Mouse (Mus musculus) cerebellum, adult 8-10 months (tissue): ENCODE data around the gene Mef2a.

ENCODE experiments used
- DNase-seq: peaks from one replicate; pipeline ENCODE4 v3.0.0; 2022

The Mef2a gene

GRCm38 (mm10) chr7:67243121-67243893, 129.4 kb downstream of the Mef2a start:
- no peak for DNase-seq

GRCm38 (mm10) chr7:67241969-67242368, 130.7 kb downstream of the Mef2a start:
- DNase-seq: no peak

- DNase-seq: no peak
Observed at GRCm38 (mm10) chr7:67237752-67238151, 134.9 kb downstream of the Mef2a start.

GRCm38 (mm10) chr7:67236351-67236750, 136.3 kb downstream of the Mef2a start:
- DNase-seq: no peak

DNA sequence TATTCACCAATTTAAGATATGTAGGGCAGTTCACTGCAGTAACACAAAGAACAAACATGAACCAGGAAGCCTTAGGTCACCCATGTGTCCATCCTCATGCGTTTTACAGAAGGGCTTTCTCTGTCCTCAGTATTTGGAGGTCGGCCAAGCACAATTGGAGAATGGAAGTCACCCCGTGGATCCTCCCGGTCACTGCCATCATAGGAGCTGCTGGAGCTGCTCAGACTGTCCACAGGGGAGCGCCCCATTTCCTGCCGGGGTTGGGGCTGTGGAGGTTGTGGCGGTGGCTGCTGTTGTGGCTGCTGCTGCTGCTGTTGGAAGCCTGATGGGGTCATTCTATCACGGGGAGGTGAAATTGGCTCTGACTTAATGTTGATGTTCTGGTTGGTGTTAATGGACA, 137.9 kb downstream of the Mef2a start:
- DNase-seq: no peak

DNA sequence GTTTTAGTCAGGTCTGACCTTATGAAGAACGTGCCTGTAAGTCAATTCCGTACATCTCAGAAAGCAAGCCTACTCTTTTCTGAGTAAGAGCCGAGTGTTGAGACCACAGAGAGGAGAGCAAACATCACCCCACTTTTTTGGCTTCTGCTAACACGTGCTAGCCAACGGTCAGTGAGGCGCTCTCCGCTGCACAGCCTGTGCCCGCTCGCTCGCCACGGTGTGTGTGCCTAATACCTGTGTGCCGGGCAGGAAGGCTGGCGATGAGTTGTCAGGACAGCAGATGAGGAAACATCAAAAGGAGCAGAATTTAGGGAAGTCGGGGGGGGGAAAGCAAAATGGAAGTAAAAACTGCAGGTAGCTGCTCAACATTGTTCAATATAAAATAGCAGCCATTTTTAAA, 140.2 kb downstream of the Mef2a start:
- no peak for DNase-seq

DNA sequence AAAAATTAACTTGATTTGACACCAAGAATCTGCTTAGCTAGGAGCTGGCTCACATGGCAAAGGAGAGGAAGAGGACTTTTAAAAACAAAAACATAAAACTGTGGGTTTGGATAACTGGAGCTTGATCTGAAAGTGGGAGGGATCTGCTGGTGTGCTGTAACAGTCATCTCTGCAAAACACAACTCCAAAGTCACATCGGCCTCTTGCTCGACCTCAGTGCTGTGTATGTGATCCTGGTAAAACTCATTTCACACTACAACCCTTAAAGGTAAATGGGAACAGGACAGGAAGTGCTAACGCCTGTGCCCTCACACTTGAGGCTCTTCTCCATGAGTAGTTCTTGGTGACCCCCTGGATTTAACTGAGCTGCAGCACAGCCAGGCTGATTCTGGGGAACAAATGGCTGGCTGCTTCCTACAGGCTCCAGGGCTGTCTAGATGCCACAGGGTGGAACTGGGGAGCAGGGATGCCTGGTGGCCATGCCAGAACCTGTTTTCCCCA, 142.0 kb downstream of the Mef2a start:
- DNase-seq: no peak

DNA sequence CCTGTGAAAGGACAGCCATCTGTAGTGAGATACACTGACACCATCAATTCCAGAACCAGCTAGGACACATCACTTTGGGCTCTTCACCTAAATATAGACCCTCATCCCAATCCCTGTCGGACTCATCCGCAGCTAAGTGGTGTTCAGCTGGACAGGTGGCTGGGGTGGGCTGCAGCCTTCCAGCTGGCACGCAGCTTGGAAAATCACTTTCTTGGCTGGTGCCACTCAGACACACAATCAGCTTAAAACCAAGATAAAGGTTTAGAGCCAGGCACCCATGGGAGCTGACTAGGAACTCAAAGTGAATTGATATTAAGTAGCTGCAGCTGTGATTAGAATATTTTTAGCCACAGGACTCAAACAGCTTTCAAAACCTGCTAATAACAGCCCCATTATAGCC, 142.4 kb downstream of the Mef2a start:
- DNase-seq: no peak

DNA sequence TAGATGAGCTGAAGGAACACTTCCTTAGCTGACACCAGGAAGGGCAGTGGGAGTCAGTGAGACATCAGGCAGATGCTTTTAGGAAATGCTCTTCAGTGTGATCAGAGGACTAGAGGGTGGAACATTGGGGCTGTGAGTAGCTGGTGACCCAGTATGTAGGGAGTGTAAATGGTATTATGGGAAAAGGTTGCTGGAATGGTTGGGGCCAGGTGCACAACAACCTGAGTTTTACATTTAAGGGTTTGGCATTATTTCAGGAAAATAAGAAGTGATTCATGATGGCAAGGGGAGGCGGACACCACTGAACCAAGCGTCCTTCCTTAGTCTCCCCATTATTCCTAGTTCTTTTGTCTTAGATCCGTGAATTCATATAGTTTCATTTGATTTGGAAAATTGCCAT, 143.0 kb downstream of the Mef2a start:
- DNase-seq: no peak

DNA sequence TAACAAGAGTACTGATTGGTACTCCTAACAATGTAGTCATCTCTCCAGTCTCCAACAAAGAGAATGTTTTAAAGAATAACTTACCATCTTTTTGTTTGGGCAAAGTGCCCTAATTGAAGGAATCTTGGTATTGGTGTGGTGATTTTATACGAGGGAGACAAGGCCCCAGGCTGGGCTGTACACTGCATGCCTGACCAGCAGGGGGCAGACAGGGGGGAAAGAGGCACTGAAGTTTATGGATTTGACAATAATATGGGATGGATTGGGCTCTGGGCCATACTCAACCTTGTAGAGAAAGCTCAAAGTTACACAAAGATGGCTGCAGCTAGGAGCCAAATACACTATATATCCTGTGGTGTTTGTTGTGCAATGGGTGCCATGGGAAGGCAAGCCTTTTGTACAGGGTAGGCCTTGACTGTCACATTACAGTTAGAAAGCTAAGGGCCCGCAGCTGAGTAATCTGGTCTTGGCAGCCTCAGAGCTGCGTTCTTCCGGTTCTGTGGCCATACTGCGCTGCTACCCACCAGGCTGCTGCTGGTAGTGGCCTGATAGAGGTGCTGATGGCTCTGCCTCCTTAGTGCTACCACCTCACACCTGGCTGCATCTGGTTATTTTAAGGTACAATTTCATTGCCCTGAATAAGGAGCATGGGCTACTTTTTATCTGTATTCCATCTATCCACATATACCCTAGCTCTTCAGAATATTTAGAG, 143.6 kb downstream of the Mef2a start:
- DNase-seq: no peak

- peak; percentile 79 for DNase-seq
Observed at GRCm38 (mm10) chr7:67228390-67228789, 144.3 kb downstream of the Mef2a start.

DNA sequence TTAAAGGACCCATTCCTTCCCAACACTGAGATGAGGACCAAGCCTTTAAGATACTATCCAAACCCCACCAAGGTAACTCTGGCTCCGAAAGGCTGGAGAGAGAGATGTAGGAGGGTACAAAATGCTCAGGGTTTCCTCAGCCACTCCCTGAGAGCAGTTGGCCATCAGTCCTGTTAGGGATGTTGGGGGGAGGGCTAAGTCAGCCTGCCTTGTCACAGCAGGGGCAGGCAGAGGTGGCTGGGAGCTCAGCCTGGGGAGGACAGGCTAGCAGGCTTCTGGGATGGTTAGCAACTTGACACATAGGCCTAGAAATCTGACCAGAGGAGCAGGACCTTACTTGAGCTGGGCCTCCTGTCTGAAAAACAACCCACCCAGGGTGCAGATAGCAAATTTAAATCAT, 145.1 kb downstream of the Mef2a start:
- DNase-seq: no peak

DNA sequence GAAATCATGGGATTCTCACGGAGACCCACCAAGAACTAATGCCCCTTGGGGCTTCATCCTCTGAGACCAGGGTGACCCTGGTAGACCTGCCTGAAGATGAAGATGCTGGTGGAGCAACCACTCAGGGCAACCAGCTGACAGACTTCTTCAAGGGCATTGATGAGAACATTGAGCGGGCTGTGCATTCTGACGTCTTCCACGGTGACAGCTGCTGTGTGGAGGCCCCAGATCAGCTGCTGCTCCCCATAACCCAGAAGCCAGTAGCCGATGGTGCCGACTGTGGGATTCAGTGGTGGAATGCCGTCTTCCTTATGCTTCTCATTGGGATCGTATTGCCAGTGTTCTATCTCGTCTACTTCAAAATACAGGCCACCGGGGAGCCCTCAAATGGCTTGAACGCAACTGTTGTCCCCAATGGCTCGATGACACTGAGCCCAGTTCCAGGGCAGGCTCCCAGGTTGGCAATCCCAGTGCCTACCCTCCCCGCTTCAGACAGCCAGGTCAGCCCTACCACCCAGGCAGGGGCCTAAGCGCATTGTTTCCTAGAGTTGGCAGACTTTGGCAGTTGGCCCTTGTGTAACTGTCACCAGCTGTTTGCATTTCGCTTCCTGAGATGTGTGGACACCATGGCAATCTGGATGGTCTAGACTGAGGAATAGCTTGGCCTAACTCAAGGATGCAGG, 146.6 kb downstream of the Mef2a start:
- DNase-seq: no peak

DNA sequence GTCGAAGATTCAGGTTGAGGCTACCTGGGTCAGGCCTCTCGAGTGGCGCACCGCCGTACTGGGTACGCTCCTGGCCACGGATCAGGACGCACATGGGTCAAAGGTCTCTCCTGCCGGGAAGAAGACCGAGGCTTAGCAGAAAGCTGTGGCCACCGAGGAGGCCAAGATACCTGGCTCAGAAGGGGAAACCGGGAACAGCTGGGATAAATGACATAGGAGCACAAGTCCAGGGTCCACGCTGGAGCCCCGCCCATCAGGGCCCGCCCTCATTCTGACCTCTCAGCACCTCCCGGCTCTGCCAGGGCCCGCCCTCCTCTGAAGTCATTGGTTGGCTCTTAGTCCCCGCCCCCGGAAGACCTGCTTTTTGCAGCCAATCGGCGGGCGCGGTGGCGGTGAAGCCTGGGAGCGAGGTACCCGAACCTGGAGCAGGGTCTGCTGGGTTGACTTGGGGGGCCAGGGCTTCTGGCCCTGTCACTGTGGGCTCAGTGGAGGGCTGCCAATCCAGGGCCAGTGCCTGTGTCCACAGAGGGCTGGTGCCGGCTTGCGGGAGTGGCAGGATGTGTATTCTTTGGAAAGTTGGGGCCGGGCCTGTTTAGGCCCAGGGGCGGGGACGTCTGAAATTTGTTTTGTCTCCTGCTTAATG, 150.3 kb downstream of the Mef2a start, which contains the start of gene Lysmd4:
TSS of gene Lysmd4 (plus strand) at position 325 of the 643 bp plus-strand sequence.
- peak; percentile 96 for DNase-seq

DNA sequence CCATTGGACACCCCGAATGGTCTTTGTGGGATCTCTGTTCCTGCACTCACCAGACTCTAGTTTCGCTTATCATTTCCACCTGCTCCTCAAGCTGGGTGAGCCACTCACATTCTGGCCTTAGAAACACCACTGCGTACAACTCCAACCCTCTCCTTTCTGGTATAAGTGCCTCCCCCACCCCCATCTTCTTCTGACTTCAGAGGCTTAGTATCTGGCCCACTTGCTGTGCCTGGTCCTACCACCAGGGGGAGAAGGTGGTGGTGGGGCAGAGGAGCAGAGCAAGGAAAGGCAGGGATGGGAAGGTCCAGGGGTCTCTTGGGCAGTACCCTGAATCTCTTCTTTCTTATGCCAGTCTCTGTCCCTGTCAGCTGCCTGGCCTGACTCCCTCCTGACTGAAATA, 155.6 kb downstream of the Mef2a start:
- DNase-seq: peak; percentile 47

DNA sequence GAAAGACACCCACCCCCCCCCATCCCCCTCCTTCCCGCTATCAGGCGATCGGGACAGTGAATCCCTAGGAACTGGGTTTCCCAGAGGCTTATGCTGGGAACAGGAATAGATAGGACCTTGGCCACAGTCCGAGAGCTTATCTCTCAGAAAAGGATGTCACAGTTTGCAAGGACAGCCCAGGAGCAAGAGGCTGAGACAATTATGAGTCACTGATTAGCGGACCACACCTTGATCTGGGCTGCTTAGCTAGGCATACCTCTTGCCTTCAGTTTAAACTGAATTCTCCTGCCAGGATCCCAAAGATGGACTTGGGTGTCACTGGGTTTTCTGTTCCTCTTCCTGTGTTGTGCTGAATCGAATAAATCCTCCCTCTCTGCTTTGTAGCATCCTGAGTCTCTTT, 156.3 kb downstream of the Mef2a start:
- no peak for DNase-seq

DNA sequence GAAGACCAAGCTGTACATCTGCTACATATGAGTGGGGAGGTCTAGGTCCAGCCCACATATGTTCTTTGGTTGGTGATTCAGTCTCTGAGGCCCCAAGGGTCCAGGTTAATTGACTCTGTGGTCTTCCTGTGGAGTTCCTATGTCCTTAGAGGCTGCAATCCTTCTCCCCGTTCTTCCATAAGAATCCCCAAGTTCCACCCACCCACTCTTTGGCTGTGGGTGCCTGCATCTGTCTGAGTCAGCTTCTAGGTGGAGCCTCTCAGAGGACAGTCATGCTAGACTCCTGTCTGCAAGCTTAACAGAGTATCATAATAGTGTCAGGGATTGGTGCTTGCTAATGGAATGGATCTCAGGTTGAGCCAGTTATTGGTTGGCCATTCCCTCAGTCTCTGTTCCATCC, 159.1 kb downstream of the Mef2a start:
- DNase-seq: no peak

DNA sequence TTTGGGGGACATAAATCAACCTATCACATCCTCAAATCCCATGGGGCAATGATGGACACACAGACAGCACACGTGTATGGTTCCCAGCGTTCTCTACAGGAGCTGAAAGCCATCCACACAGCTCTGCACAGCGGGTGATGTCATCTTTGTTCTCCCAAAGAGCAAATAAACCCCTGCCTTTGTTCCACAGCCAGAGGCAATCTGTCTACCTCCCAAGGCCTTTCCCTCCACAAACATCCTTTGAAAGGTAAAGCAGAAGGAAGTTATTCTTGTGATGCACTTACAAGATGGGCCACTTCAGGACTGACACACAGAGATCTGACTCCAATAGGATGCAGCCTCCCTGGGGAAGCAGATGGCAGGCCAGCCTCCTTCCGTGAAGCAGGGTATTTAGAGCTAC, 160.7 kb downstream of the Mef2a start:
- DNase-seq: no peak

- DNase-seq: no peak
Observed at GRCm38 (mm10) chr7:67211341-67211740, 161.3 kb downstream of the Mef2a start.

DNA sequence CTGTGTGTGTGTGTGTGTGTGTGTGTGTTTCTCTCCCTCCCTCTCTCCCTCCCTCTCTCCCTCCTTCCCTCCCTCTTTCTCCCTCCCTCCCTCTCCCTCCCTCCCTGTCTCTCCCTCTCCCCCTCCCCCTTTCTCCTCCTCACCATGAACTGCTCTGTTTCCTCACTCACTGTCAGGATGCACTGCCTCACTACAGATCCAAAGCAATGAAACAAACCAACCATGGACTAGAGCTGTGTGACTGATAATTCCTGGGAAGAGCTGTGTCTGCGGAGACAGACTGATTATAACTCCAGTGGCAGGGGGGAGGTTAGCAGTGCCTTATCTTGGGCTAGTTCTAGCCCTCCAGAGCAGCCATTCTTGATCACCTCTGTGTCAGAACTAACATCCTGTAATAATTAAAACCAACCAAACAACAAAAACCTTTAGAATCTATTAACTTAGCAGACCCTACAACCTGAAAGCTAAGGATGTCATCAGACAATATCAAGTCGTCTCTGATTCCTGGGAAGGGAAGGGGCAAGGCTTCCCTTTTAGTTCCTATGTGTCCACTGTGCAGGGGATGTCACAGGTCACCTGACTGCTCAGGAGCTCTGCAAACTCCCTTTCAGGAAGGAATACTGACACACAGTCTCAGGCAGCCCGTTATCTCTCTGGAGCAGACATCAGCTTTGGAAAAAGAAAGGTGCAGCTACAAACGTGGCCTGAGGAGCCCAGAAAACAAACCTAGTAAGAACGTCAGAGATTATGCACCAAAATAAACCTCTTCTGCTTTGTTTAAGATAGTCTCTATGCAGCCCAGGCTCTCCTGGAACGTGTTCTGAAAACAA, 162.4 kb downstream of the Mef2a start:
- DNase-seq: no peak

GRCm38 (mm10) chr7:67208317-67208716, 164.3 kb downstream of the Mef2a start:
- DNase-seq: no peak

GRCm38 (mm10) chr7:67207701-67208100, 165.0 kb downstream of the Mef2a start:
- DNase-seq: no peak
